Mouse (Mus musculus) right cerebral cortex, postnatal 25 days (tissue): Measurements from ENCODE around the gene Fam19a1.
A peak's percentile ranks its signal among the peaks of the same experiment; 100 is the strongest.

Experiments used
- DNase-seq: peaks from one replicate; pipeline ENCODE4 v3.0.0; 2022

Gene Fam19a1

DNA sequence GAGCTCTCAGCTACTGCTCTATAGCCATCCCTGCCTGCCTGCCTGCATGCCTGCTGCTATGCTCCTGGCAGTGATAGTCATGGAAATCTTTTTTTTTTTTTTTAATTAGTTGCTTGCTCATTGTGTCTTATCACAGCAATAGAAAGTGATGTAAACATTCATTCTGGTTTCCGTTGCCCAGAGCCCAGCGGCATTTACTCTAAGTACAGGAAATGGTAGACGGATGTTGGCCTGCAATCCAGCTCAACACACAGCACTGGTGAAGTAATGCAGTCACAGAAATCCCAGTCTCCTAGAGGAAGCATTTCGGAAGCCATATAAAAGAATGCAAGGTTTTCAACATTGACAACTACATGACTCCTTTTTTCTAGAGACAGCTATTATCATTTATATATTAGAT, 153.5 kb downstream of the Fam19a1 start:
- DNase-seq: no peak

GRCm38 (mm10) chr6:96268788-96269187, 155.8 kb downstream of the Fam19a1 start:
- no peak for DNase-seq

DNA sequence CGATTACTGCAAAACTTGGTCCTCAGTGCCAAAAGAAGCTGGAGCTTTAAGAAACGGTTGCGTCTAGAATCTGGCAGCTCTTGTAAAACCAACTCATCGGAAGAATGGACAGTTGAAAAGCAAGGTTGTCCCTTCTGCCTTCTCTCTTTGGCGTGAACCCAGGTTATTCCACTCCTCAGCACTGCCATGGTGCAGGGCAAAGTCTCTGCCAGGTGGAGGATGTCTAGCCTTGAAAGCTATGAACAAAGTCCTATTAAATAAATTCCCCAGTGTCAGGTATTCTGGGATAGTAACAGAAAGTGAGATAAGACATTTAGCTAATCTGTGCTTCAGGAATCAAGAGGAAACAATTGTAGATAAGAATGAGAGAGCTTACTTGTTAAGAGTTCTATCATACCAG, 157.5 kb downstream of the Fam19a1 start:
- DNase-seq: no peak

DNA sequence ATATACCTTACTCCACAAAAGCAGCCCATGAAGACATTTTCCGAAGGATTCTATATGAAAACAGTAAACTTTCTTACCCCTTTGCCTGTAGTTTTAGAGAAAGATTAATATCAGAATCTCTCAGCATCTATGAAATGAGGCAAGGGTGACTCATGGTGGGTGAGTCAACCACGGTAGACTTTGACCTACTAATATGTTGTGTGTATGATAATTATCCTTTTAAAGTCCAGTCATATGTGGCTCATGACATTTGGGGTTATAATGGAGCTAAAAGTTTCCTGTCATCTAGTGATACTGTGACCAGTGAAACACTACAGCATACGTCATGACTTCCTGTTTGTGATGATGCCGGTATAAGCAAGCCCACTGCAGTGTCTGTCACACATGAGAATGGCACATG, 170.8 kb downstream of the Fam19a1 start:
- DNase-seq: no peak

GRCm38 (mm10) chr6:96284590-96284989, 171.6 kb downstream of the Fam19a1 start:
- DNase-seq: no peak

- DNase-seq: no peak
These were observed 173.3 kb downstream of the Fam19a1 start for GRCm38 (mm10) chr6:96286276-96286675.

DNA sequence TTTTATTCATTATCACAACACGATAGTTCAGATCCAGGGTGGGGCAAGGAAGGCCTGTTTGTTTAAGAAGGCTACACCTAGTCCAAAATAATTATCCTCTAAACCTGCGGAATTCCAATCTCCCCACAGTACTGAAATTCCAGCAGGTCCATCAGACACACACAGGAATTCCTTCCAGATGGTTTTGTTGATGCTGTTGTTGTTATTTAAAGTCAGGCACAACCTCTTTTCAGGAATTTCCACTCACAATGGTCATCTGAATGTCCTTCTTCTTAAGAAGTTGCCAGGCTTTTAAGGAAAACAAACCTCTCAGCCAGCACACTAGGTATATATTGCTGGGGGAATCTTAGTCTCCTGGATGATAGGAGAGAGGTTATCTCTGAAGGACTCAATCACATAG, 174.4 kb downstream of the Fam19a1 start:
- no peak for DNase-seq

DNA sequence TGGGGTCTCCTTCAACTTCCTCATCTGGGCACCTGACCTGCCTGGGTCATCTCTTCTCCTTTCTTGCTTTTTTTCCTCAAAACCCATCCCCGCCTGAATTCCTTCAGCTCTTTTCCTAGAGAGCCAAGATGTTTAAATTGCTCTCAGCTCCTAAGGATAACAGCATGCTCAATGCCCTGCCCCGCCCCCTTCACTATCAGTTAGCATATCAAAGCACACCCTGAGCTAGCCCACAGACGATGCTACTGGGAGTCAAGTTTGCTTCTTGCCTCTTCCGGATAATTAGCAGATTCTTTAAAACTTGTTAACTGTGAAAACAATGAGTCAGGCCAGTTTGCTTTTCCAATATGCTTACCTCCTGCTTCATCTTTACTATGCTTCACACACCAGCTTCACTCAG, 176.7 kb downstream of the Fam19a1 start:
- no peak for DNase-seq

- DNase-seq: no peak
These were observed 234.5 kb downstream of the Fam19a1 start for GRCm38 (mm10) chr6:96347491-96347890.

DNA sequence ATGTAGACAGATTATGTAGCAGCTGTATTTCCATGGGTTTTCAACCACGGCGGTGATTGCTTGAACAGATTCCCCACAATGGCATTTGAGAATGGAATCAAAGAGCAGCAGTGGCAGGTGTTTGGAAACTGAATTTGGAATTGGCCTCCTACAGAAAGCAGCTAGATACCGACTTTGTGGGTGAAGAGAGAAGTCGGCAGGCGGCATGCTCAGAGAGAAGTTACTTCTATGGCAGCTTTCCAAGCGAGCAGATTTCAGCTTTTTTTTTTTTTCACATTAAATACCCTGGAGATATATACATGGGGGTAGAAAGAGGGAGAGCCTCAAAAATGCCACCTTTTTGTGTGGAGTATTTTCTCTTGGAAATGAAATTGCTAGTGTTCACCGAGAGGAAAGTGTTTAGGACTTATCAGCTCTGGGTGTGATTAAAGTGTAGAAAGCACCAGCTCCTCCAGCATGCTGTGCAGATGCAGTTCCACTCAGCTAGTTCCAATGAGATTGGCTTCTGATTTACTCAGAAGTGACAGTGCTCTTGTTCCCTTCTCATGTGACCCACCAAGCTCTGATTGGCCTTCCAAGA, 236.6 kb downstream of the Fam19a1 start:
- peak; percentile 67 for DNase-seq

DNA sequence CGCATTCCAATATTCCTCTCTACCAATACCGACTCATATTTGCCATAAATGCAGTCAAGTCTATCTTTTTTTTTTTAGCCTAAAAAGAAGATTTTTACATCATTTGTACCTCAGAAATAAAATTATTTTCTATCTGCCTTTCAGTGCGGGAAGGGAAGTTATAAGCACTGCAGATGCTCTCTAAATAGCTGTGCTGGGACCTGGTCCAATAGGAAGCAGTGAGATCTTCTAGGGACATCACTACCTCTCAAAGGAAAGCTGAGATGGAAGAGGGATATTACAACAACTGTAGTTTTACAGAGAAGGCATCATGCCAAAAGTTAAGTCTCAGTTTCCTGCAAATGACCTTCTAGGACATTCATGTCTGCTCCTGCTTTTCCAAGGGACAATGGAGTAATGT, 256.6 kb downstream of the Fam19a1 start:
- DNase-seq: no peak

DNA sequence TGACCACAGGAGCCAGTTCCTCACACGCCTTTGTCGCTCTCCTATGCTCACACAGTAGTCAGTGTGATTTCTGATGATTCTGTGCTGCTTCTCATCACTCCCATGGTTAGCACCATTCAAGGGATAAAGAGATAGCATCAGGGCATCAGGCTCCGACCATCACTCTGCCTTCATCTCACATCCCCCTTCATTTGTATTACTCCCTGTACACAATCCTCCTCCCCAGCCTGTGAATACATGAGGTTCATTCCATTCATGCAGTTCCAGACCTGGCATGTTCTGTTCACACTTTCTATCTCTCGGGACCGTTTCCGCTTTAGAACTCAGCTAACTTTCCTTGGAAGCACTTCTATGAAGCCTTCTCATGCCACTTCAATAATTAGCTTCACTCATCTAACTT, 259.9 kb downstream of the Fam19a1 start:
- no peak for DNase-seq

DNA sequence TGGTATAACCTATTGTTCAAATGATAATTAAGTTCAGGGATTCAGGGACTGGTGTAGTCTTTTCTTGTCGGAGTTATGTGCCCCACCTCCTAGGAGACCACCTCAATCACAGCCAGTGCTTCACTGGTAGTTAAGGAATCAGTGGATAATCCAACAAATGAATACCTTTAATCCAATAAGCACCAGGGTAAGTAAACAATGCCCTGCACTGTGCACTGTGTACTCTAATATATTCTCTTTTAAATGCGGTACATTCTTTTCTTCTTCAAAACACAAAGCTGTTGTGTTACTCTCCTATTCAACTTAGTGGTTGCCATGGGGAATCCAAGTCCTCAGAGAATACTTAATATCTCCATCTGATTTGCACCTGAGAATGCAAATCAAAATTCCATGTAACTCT, 260.3 kb downstream of the Fam19a1 start:
- DNase-seq: no peak

- no peak for DNase-seq
These were observed 263.8 kb downstream of the Fam19a1 start for GRCm38 (mm10) chr6:96376773-96377172.

- no peak for DNase-seq
These were observed 266.3 kb downstream of the Fam19a1 start for GRCm38 (mm10) chr6:96379229-96379628.

DNA sequence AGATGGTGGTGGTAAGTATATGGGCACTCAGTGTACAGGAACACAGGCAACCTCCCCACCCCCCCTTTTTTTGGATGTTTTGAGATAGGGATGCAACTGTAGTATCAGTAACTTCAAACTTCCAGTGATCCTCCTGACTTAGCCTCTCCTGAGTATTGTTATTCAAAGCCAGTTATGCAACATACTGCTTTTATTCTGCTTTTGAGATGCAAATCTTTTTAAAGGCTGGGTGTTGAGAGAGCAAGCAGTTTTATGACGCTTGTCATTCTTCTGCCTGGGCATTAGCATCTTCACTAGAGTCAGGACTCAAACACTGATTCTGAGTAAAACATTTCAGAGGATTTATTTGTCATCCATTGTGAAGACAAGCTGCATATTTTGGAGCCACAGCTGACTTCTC, 271.5 kb downstream of the Fam19a1 start:
- no peak for DNase-seq

DNA sequence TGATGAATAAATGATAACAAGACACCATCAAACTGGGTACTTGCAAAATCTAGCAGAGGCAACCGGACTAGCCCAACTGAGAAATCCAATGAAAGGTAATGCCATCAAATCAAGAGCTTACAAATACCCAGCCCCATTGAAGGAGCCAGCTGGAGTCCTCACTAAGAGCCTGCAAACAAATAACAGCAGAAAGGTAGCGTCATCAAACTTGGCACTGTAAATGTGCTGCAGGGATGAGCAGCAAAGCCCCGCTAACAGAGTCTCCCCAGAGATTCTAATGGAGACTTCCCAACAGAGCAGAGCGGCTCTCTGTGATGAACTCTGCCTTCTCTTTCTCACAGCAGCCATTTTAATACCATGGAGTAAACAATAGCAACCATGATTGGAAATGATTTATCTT, 305.9 kb downstream of the Fam19a1 start:
- DNase-seq: no peak

DNA sequence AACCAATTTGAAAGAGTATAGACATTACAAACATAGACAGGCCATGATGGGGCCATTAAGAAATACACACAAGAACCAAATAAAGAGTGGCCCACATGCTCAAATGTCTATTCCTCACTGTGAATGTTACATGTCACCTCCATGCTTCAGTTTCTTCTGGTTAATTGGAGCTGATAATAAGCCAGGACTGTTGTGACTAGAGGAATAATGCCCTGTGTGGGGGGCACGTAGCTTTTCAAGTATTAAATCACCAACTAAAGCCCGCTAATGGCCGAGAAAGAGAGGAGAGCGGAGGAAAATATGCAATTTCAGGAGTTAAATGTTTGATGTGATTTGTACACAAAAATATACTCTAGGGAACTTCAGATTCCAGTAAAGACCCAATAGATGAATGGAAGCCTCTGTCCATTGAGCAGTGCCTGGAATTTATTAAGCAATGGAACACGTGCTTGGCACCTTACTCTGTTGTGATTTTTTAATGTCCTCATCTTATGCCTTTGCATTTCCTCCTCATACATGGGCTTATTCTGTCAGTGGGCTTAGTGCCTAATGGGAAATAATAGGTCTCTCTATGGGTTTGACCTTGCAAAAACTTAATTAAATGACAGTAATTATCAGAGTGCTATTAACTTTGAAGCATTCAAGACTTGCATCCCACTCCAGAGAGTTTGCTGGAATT, 306.9 kb downstream of the Fam19a1 start:
- DNase-seq: no peak

DNA sequence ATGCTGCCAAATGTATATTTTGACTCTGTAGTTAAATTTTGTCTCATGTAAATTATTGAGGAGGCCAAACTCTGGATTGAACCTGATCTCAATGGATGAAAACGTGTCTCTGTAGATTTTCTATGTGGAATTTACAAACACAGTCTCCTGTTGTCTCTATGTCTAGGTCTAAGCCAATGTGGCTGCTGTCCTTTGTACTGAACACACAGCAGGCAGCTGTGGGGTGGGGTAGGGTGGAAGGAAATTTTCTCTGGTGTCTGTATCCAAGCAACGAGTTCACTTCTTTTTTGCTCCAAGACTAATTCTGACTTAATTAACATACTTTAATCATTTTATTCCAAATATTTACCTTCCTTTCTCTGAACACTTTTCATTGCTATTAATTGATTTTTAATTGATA, 307.6 kb downstream of the Fam19a1 start:
- no peak for DNase-seq

DNA sequence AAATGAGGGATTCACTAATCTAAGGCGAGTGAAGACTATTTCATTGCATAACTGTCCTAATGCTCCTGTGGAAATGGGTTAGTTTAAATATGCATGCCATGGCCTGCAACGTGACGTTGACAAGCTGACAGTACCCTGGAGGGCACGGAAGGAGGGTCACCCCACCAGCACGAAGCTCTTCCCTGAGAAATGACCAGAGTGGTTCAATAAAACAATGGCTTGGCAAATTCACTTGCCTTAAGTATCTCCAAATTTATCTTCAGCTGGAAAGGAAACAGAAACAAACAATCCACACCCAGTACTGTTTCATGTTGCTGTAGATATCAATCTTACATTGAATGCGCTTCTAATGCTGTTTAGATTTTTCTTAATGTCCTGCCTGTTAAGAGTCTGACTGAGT, 316.4 kb downstream of the Fam19a1 start:
- no peak for DNase-seq

DNA sequence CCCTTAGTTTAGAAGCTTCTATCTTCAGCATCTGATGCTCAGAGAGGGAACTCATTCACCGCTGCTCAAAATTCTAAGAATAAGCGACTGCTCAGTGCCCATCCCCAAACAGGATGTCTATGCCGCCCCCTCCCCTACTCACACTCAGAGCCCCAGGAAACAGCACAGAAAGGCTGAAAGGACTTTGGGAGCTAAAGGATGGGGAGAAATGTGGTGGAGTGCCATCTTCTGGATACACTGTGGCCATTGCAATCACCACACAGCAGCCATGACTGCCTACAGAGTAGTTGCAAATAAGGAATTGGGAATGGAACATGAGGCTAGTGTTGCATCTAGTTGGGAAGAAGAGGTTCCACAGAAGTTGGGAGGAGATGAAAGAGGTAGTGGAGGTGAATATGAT, 319.4 kb downstream of the Fam19a1 start:
- no peak for DNase-seq

- DNase-seq: no peak
These were observed 320.9 kb downstream of the Fam19a1 start for GRCm38 (mm10) chr6:96433896-96434295.

GRCm38 (mm10) chr6:96435545-96435944, 322.6 kb downstream of the Fam19a1 start:
- DNase-seq: no peak

- no peak for DNase-seq
These were observed 324.9 kb downstream of the Fam19a1 start for GRCm38 (mm10) chr6:96437814-96438213.

- no peak for DNase-seq
These were observed 326.5 kb downstream of the Fam19a1 start for GRCm38 (mm10) chr6:96439419-96439818.
